In genomic region chr2:168581207-168581854, GRCm38 (mm10) we compare ENCODE assay signal across 12 mouse cellular contexts. TPM values are rescaled to one million over a fixed set of nuclear protein-coding genes. Genes with fewer than 3 reads are reported as not detected.
DNase-seq lines count a peak whose midpoint lies in the region; ATAC-seq lines count a peak whose summit lies in the region.
"Had no signal": no experiment of that assay in that cellular context is flagged by ENCODE, and none has a peak within 500 bp of the region (broad histone marks: within the 10 kb centered on the region; RNA-seq: fewer than 3 reads in every experiment).

No protein-coding gene starts in this region.

- H3K9me3 ChIP-seq in heart, embryonic 13.5 days = no peaks in the 10 kb centered on the region
- H3K9me3 ChIP-seq in liver, embryonic 12.5 days (replicated peaks) = no peaks in the 10 kb centered on the region
- H3K9me3 ChIP-seq in forebrain, embryonic 12.5 days = no peaks in the 10 kb centered on the region

- peaks cover 88% of the 10 kb centered on the region for H3K4me1 ChIP-seq in heart, embryonic 13.5 days
- peaks cover 38% of the 10 kb centered on the region for H3K4me1 ChIP-seq in liver, embryonic 12.5 days
- H3K4me1 ChIP-seq in forebrain, embryonic 12.5 days = peaks cover 31% of the 10 kb centered on the region

- no peak for ATAC-seq in heart, embryonic 13.5 days (ENCODE audit: extremely low read depth, insufficient number of reproducible peaks, low FRiP score, low TSS enrichment)
- no peak; the same call in 1 of the 2 replicates for ATAC-seq in liver, embryonic 12.5 days
- peak; percentile 18; the same call in 1 of the 2 replicates for ATAC-seq in forebrain, embryonic 12.5 days (ENCODE audit: low FRiP score)

- H3K36me3 ChIP-seq in heart, embryonic 13.5 days = no peaks in the 10 kb centered on the region; the same call in 1 of the 2 replicates
- H3K36me3 ChIP-seq in liver, embryonic 12.5 days = no peaks in the 10 kb centered on the region
- no peaks in the 10 kb centered on the region for H3K36me3 ChIP-seq in forebrain, embryonic 12.5 days (replicated peaks)
- H3K36me3 ChIP-seq in macrophage (ENCODE audit: inconsistent target) = no peaks in the 10 kb centered on the region

- no peak overlapping the region for H3K4me3 ChIP-seq in heart, embryonic 13.5 days
- no peak overlapping the region for H3K4me3 ChIP-seq in liver, embryonic 12.5 days
- H3K4me3 ChIP-seq in forebrain, embryonic 12.5 days (replicated peaks) = no peak overlapping the region
- no peak overlapping the region for H3K4me3 ChIP-seq in macrophage (ENCODE audit: inconsistent target)
- H3K4me3 ChIP-seq: left cerebral cortex, adult 2 months had no signal

- H3K79me2 ChIP-seq in macrophage (ENCODE audit: inconsistent target) = peaks cover 90% of the 10 kb centered on the region

- peak overlapping the region; percentile 64; the same call in 1 of the 2 replicates for H3K9ac ChIP-seq in heart, embryonic 13.5 days
- no peak overlapping the region for H3K9ac ChIP-seq in liver, embryonic 12.5 days
- H3K9ac ChIP-seq in forebrain, embryonic 12.5 days = no peak overlapping the region

- peak overlapping the region; percentile 1; the same call in 1 of the 2 replicates for H3K27ac ChIP-seq in heart, embryonic 13.5 days (replicated peaks)
- no peak overlapping the region for H3K27ac ChIP-seq in liver, embryonic 12.5 days
- peak overlapping the region; percentile 50 for H3K27ac ChIP-seq in forebrain, embryonic 12.5 days
- peak overlapping the region; percentile 94 for H3K27ac ChIP-seq in macrophage
- H3K27ac ChIP-seq: left cerebral cortex, adult 2 months had no signal

- no peaks in the 10 kb centered on the region for H3K27me3 ChIP-seq in heart, embryonic 13.5 days (replicated peaks)
- H3K27me3 ChIP-seq in liver, embryonic 12.5 days (replicated peaks) = peaks cover 13% of the 10 kb centered on the region
- peaks cover 5% of the 10 kb centered on the region; the same call in 1 of the 2 replicates for H3K27me3 ChIP-seq in forebrain, embryonic 12.5 days

- H3K4me2 ChIP-seq in heart, embryonic 13.5 days = no peak overlapping the region
- peak overlapping the region; percentile 32; the same call in 1 of the 2 replicates for H3K4me2 ChIP-seq in liver, embryonic 12.5 days
- H3K4me2 ChIP-seq in forebrain, embryonic 12.5 days = no peak overlapping the region

- WGBS in heart, embryonic 13.5 days = 49% methylated on average over 6 of the region's 6 CpGs
- WGBS in liver, embryonic 12.5 days (ENCODE audit: insufficient replicate concordance) = 37% methylated on average over 6 of the region's 6 CpGs
- 13% methylated on average over 6 of the region's 6 CpGs for WGBS in forebrain, embryonic 12.5 days
- WGBS in macrophage (ENCODE audit: missing documents) = 65% methylated on average over 6 of the region's 6 CpGs

- DNase-seq in heart, postnatal 4 days = no peak
- no peak for DNase-seq in liver
- DNase-seq in testis, postnatal 14 days (ENCODE audit: low spot score) = no peak
- no peak for DNase-seq in right cerebral cortex, postnatal 4 days
- DNase-seq: cerebellum, adult 9-10 months; lung, adult 18-20 months; right cerebral cortex, postnatal 14 days had no signal

RNA-seq across cellular contexts. Expression of gene Nfatc2, which starts 20.1 kb away (rescaled TPM):
- 9.3 and 10.1 TPM in 2 replicates for polyA plus RNA-seq in heart, embryonic 13.5 days (2015; fragmentation: Nextera tagmentation; extraction: Ambion mirVana)
- total RNA-seq in heart, postnatal 4 days (2021) = 10 to 100 TPM; 18.8 to 21.3 TPM
- 0.29 and 0.41 TPM in 2 replicates for polyA plus RNA-seq in liver, embryonic 12.5 days (2016; fragmentation: Nextera tagmentation; extraction: Ambion mirVana)
- polyA plus RNA-seq in forebrain, embryonic 12.5 days (2016; fragmentation: Nextera tagmentation; extraction: Ambion mirVana) = 0.78 and 1.2 TPM in 2 replicates
- total RNA-seq in macrophage (2018; cell fraction: chromatin; rRNA removed) = 100 to 1,000 TPM in 12 of 26 experiments, 10 to 100 TPM in 12, 1 to 10 TPM in 2; 7.9 to 169 (median 92.6) TPM
- 10 to 100 TPM; 17.9 to 68.6 (median 45.6) TPM for total RNA-seq in macrophage (2018; cell fraction: cytosol; rRNA removed)
- total RNA-seq in macrophage (2018; cell fraction: nucleus; rRNA removed) = 100 to 1,000 TPM in 4 of 26 experiments, 10 to 100 TPM in 22; 16.9 to 130 (median 59.6) TPM
- 26.6 to 37.0 TPM (median 27.3 TPM) in 3 replicates for polyA plus RNA-seq in macrophage (2018)
